Mouse (Mus musculus): Measurements from ENCODE around the gene Sept12.

Gene Sept12

GRCm38 (mm10) chr16:4997553-4997952, at the start of gene Sept12:
Gene Sept12, minus strand, starts transcription at chr16:4997852.
- DNase-seq (ENCODE audit: low spot score in 2 of 2): no peak

- DNase-seq (ENCODE audit: low spot score in 2 of 2): no peak
Observed at GRCm38 (mm10) chr16:5045322-5045721, 47.7 kb upstream of the Sept12 start.

- no peak for DNase-seq (ENCODE audit: low spot score in 2 of 2)
Observed at GRCm38 (mm10) chr16:5036649-5037234, 39.1 kb upstream of the Sept12 start.

GRCm38 (mm10) chr16:5035591-5035990, 37.9 kb upstream of the Sept12 start:
- no peak for DNase-seq (ENCODE audit: low spot score in 2 of 2)

- DNase-seq (ENCODE audit: low spot score in 2 of 2): no peak
Observed at GRCm38 (mm10) chr16:5029847-5030246, 32.2 kb upstream of the Sept12 start.

GRCm38 (mm10) chr16:5024021-5024420, 26.4 kb upstream of the Sept12 start:
- DNase-seq (ENCODE audit: low spot score in 2 of 2): no peak

- no peak for DNase-seq (ENCODE audit: low spot score in 2 of 2)
Observed at GRCm38 (mm10) chr16:5014578-5014977, 16.9 kb upstream of the Sept12 start.

GRCm38 (mm10) chr16:5013054-5013838, 15.6 kb upstream of the Sept12 start, which contains the start of gene Rogdi:
Gene Rogdi, minus strand, starts transcription at chr16:5013553.
- peak; percentile 96 to 97 for DNase-seq (ENCODE audit: low spot score in 2 of 2)

- peak; percentile 9 to 29 for DNase-seq (ENCODE audit: low spot score in 2 of 2)
Observed at GRCm38 (mm10) chr16:5012036-5013005, 14.7 kb upstream of the Sept12 start.

- DNase-seq (ENCODE audit: low spot score in 2 of 2): peak; percentile 70 to 72
Observed at GRCm38 (mm10) chr16:5011285-5011684, 13.6 kb upstream of the Sept12 start.

GRCm38 (mm10) chr16:5010371-5010935, 12.8 kb upstream of the Sept12 start:
- no peak for DNase-seq (ENCODE audit: low spot score in 2 of 2)

- DNase-seq (ENCODE audit: low spot score in 2 of 2): no peak
Observed at GRCm38 (mm10) chr16:5008076-5008475, 10.4 kb upstream of the Sept12 start.

GRCm38 (mm10) chr16:5007492-5007891, 9.8 kb upstream of the Sept12 start:
- DNase-seq (ENCODE audit: low spot score in 2 of 2): no peak

GRCm38 (mm10) chr16:5007067-5007466, 9.4 kb upstream of the Sept12 start, which contains the start of gene Smim22:
Gene Smim22, plus strand, starts transcription at chr16:5007288.
- no peak for DNase-seq (ENCODE audit: low spot score in 2 of 2)

- no peak for DNase-seq (ENCODE audit: low spot score in 2 of 2)
Observed at GRCm38 (mm10) chr16:5000611-5001010, 3.0 kb upstream of the Sept12 start.

GRCm38 (mm10) chr16:4998984-4999383, 1.3 kb upstream of the Sept12 start:
- DNase-seq (ENCODE audit: low spot score in 2 of 2): no peak

- no peak for DNase-seq (ENCODE audit: low spot score in 2 of 2)
Observed at GRCm38 (mm10) chr16:4993276-4993675, 4.4 kb downstream of the Sept12 start.

GRCm38 (mm10) chr16:4984717-4985116, 12.9 kb downstream of the Sept12 start:
- DNase-seq (ENCODE audit: low spot score in 2 of 2): no peak

- peak; percentile 14 to 21 for DNase-seq (ENCODE audit: low spot score in 2 of 2)
Observed at GRCm38 (mm10) chr16:4979755-4980380, 17.8 kb downstream of the Sept12 start.

GRCm38 (mm10) chr16:4978275-4979051, 19.2 kb downstream of the Sept12 start:
- no peak for DNase-seq (ENCODE audit: low spot score in 2 of 2)

Measured in spleen, postnatal 36 days (tissue).